In the genomic region with DNA sequence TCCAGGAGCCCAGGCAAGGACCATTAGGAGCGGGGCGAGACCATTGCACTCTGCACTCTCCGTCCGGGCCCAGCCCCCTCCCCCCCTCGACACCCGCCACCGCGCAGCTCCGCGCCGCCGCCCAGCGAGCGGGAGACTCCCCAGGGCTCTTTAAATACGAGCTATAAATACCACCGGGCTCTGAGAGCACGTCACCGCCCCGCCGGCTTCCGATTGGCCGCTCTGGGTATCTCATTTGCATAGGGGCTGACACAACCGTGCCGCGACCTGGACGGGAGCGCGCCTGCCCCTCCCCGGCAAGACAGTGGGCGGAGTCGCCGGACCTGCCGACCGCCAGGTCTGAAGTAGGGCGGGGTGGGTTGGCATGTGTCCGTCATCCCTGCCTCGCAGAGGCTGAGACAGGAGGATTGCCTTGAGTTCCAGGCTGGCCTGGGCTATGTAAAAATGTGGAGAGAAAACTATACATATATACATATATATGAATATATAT, we compare ENCODE assay signal across 8 mouse cellular contexts.
DNase-seq lines count a peak whose midpoint lies in the region; ATAC-seq and TF ChIP-seq lines count a peak whose summit lies in the region.

No protein-coding gene starts in this region.

- H3K36me3 ChIP-seq in hindbrain, embryonic 14.5 days (replicated peaks; ENCODE audit: control insufficient read depth, insufficient read depth) = no peaks in the 10 kb centered on the region

- TF ChIP-seq CTCF in Patski (IDR thresholded peaks at IDR 0.05) = no peak

- under 1% methylated on average over 31 of the region's 37 CpGs for WGBS in hindbrain, embryonic 14.5 days

- peak overlapping the region; percentile 88 for H3K27ac ChIP-seq in hindbrain, embryonic 14.5 days

- H3K9me3 ChIP-seq in hindbrain, embryonic 14.5 days (ENCODE audit: control insufficient read depth, low read length) = no peaks in the 10 kb centered on the region

- H3K27me3 ChIP-seq in Patski = no peaks in the 10 kb centered on the region
- peaks cover 6% of the 10 kb centered on the region; the same call in 1 of the 2 replicates for H3K27me3 ChIP-seq in hindbrain, embryonic 14.5 days (ENCODE audit: control insufficient read depth, insufficient read depth, low read length)

- peak overlapping the region; percentile 61 for H3K9ac ChIP-seq in hindbrain, embryonic 14.5 days

- H3K4me3 ChIP-seq in hindbrain, embryonic 14.5 days (replicated peaks; ENCODE audit: low read length) = peak overlapping the region; percentile 37

- H3K4me1 ChIP-seq in hindbrain, embryonic 14.5 days (replicated peaks; ENCODE audit: control insufficient read depth, insufficient read depth, low read length) = no peaks in the 10 kb centered on the region

- ATAC-seq in Patski = peak; percentile 91
- peak; percentile 93 for ATAC-seq in hindbrain, embryonic 14.5 days (ENCODE audit: low FRiP score)

- peak overlapping the region; percentile 87 for H3K4me2 ChIP-seq in hindbrain, embryonic 14.5 days (replicated peaks)

- CTCF ChIA-PET in Patski (lab: Charles Lee) = interaction anchor here (1.5 to 5.4 kb wide), 8 partner anchors 11 to 148 kb away, joined by 4 to 101 read pairs (median 6); partner anchors contain the start of genes Casc1 and Etfrf1

- POLR2A ChIA-PET in Patski (lab: Charles Lee) = interaction anchor here (0.7 to 1.5 kb wide), 3 partner anchors 22 to 98 kb away, joined by 3 to 5 read pairs (median 4); no protein-coding TSS in a partner anchor

- DNase-seq in Patski (ENCODE audit: low read depth, low spot score) = peak; percentile 73
- peak; percentile 95 for DNase-seq in cerebellum, postnatal 14 days
- peak; percentile 82 to 91 for DNase-seq in frontal cortex, postnatal 25 days (ENCODE audit: low spot score in 2 of 2)
- DNase-seq in hindbrain, embryonic 14.5 days (ENCODE audit: low spot score) = peak; percentile 90
- DNase-seq in left cerebral cortex, adult 11 months (ENCODE audit: low spot score) = peak; percentile 87
- peak; percentile 98 to 99 for DNase-seq in lung, postnatal 4 days
- DNase-seq in retina, postnatal 7 days (ENCODE audit: low read depth, low spot score) = peak; percentile 95
- DNase-seq in urinary bladder, adult 2 months (ENCODE audit: low spot score) = peak; percentile 89

- in situ Hi-C loops in Patski (cut with MboI; ENCODE audit: low pct_unique_long_range_greater_than_20kb) = loop anchor here (5.0 kb wide), 3 partner anchors 93 to 253 kb away; no protein-coding TSS in a partner anchor

Comparison
In these comparisons a context has a peak if more than half of its experiments do, and no peak if none do; other contexts are left out.
1. Peak in every context shown above with its lines: DNase-seq, ATAC-seq, H3K4me3 ChIP-seq and H3K27ac ChIP-seq.